Mouse (Mus musculus) heart, adult 10 weeks (tissue): Measurements from ENCODE around the gene 5730480H06Rik. TPM values are rescaled to one million over a fixed set of nuclear protein-coding genes. Genes with fewer than 3 reads are reported as not detected.

Experiments used
- polyA plus RNA-seq: library from polyadenylated mRNA; stranded (reverse); fragments of 350-450 nt; fragmentation: Illumina TruSeq; extraction: RNeasy Lipid Tissue Mini Kit (QIAGEN cat#74804); gene quantifications from one replicate; pipeline ENCODE4 v1.2.3, GENCODE M21; 2014; ENCODE audit warnings: low read depth, low replicate concordance

Gene 5730480H06Rik
- 9.3 TPM for polyA plus RNA-seq

GRCm38 (mm10) chr5:48327652-48328051 is at the start of gene 5730480H06Rik:
TSS of gene 5730480H06Rik (plus strand) at chr5:48327952.

